Mouse (Mus musculus): ENCODE measurements at regions not wholly inside any gene's neighbourhood (a gene's known extent, or its start where the extent isn't known, plus 50 kb on each side); places are given as distances from the start of the nearest gene placed in this dataset.

DNA sequence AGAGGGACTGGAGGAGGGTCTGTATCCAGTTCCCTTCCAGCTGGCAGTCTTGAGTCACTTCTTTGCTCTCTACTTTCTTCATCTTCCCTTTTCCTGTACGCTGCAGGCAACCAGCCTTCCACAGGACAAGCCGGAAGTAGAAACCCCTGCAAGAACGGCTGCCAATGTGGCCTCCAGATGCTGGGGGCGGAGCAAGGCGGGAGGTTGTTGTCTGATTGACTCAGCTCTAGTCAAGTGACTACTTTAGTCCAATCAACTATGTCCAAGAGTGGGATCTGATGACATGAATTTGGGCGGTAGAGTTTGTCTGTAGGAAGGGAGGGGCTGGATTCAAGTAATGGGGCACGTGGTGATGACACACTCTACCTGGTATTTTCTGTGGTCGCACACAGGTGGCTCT is 156.1 kb upstream of the Irx6 start:
- TF ChIP-seq POLR2A (IDR thresholded peaks at IDR 0.05; ENCODE audit: borderline replicate concordance, insufficient read depth, low read length), result no peak
- no peak for TF ChIP-seq CTCF (IDR thresholded peaks at IDR 0.05; ENCODE audit: borderline replicate concordance, insufficient read depth, low read depth, low read length)
